Mouse (Mus musculus) right cerebral cortex, postnatal 25 days (tissue): ENCODE measurements around the gene Dusp19.
A peak's percentile ranks its signal among the peaks of the same experiment; 100 is the strongest.

Experiments used
- DNase-seq: peaks from one replicate; pipeline ENCODE4 v3.0.0; 2022

Gene Dusp19

GRCm38 (mm10) chr2:80638364-80639241 is 21.8 kb downstream of the Dusp19 start:
- DNase-seq: peak; percentile 88

- DNase-seq: no peak
Observed at GRCm38 (mm10) chr2:80639398-80639797, 22.6 kb downstream of the Dusp19 start.

DNA sequence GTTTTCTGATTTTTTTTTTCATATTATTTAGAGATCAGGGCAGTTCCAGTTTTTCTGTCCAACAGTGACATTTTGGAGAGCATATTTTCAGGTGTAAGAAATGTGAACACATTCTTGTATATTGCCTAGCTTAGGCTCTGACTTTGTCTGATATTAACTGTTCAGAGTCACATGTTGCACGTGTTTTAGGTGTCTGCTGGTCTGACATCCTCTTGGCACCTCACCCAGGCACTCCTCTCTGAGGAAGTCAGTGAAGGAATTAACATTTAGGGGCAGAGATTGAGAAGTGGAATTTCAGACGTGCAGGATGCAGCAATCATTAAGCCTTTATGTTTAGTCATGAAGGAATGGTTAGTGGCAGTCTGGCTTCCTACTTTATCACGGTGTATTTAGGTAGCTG is 23.0 kb downstream of the Dusp19 start:
- DNase-seq: no peak

DNA sequence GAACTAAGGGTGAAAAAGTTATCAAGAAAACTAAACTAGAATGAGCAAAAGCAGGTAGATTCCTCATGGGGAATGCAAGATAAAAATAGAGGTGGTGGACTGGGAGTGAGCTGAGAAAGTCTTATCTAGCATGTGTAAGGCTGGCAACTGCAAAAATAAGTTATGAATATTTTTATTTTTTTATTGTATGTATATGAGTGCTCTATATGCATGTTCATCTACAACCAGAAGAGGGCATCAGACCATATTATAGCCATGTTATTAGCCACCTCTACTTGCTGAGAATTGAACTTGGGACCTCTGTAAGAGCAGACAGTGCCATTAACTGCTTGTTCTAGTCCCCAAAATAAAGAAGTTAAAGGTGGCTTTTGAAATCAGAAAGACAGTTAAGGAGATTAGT is 44.6 kb downstream of the Dusp19 start:
- DNase-seq: no peak

DNA sequence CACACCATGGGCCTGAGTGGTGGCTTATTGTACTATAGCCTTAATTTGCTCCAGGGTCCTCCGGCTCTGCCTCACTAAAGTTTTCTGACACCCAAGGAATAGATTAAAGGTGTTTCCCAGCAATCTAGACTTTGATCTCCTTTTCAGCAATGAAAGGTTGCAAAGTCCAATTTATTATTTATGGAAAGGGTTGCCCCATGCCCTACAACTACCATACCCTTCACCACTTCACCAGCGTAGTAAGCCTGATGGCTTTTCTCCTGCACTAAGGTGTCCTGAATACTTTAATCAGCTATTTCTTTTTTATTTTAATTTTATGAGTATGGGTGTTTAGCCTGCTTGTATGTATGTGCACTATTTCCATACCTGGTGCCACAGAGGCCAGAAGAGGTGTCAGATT is 45.8 kb downstream of the Dusp19 start:
- DNase-seq: no peak

DNA sequence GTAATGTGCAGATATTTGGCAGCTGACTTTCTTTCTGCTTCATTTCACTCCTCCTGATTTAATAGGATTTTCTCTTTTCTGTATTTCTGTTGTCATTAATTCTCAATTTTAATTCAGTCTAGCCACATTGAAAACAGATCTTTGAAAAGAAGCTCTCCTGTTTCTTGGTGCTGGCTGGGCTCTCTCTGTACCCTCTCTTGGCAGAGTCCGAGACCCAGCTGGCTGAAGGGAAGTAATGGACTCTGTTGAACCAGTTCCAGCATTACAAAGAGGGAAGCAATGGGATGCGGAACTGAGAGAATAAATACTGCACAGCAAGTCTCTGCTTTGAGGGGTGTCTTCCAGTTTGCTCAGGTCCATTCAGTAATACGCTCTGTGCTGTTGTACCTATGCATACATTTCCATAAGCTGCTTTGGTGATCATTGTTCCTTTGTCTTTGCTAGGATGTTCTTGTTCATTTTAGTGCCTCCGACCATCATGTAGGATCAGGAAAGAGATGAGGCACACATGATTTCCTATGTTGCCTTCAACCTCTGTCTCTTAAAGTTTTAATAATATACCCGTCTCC is 50.6 kb downstream of the Dusp19 start:
- DNase-seq: no peak

GRCm38 (mm10) chr2:80669868-80670666 is 53.2 kb downstream of the Dusp19 start:
- no peak for DNase-seq

- no peak for DNase-seq
Observed at GRCm38 (mm10) chr2:80678803-80679202, 62.0 kb downstream of the Dusp19 start.
